Mouse (Mus musculus) G1E (cell line): Measurements from ENCODE around the gene Hoxa3.

Source experiments
- CTCF ChIP-seq: IDR thresholded peaks from 2 replicates; pipeline ENCODE4 v1.5.1; 2012; ENCODE audit warnings: low read depth, low read length, inconsistent platforms, mixed read lengths
- GATA1 ChIP-seq: IDR thresholded peaks from 2 replicates; pipeline ENCODE4 v1.6.1; 2012; ENCODE audit warnings: borderline replicate concordance, low read length, inconsistent platforms, mixed read lengths
- POLR2AphosphoS5 ChIP-seq: IDR thresholded peaks from 2 replicates; pipeline ENCODE4 v1.6.1; 2012; ENCODE audit warnings: low read depth, low read length, inconsistent platforms; ENCODE audit not compliant: insufficient replicate concordance
- TAL1 ChIP-seq: conservative IDR thresholded peaks from 2 replicates; pipeline ENCODE4 v1.6.1; 2012; ENCODE audit warnings: low read depth, low read length, inconsistent platforms, mixed read lengths

DNA sequence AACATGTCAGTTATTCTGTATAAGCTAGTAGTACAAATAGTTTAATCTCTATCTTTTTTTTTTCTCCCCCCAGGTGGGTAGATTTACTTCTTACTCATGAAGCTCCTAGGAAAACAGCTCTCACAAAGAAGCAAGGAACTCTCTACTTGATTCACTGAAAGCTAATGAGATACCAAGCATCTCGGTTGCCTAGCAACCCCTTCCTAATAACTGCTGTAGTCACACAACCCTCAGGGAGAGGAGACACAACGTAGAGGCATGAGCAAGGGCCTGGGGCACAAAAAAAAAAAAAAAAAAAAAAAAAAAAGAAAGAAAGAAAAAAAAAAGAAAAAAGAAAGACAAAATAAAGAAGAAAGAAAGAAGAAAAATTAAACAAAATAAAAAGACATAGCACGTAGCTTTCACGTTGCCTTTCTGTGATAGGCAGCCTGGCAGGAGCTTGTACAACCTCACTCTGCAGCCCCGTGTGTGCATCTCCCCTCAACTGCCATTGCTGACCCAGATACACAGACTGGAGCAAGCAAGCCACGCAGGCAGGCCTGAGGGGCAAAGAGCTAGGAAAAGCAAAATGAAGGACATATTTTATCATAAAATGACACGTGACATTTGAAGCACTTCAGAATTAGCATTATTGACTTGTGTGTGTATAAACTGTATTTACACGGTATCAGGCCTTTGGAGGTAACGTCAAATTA is 75.1 kb downstream of the Hoxa3 start:
- TF ChIP-seq TAL1 (no peak), CTCF (no peak), GATA1 (no peak), POLR2AphosphoS5 (no peak)
